Mouse (Mus musculus) megakaryocyte, embryonic 14.5 days (primary cell): ENCODE data around the gene Serinc5.
"Not testable (repeated sequence)": the region's sequence is repeated elsewhere in the genome, so short reads cannot be mapped to it uniquely, and the experiment has no call there.

ENCODE experiments used
- FLI1 ChIP-seq: IDR thresholded peaks from 2 replicates; pipeline ENCODE4 v1.6.1; 2012; ENCODE audit warnings: low read length, inconsistent platforms, mixed read lengths
- GATA1 ChIP-seq: IDR thresholded peaks from 3 replicates; pipeline ENCODE4 v1.6.1; 2012; ENCODE audit warnings: mixed read lengths, low read length, inconsistent platforms, borderline replicate concordance

DNA sequence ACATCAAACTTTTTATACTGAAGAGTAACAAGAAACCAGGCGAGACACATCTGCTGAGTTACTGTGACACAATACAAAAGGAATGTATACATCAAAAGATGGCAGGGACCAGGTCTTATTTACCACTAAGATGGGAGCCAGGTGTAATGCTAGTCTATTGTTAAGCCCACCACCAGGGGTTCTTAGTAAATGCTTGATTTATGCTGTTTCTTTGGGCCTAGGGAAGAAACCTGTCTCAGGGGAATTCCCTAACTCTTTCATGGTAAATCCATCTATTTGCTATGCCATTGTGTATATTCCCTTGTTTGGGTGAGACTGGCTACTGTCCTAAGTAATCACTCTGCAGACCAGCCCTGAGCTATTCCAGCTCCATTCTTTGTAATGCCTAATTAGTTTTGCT, 76.3 kb downstream of the Serinc5 start:
- TF ChIP-seq GATA1, FLI1: not testable (repeated sequence)
